Mouse (Mus musculus) bone marrow, adult 2 months (tissue): Measurements from ENCODE around the gene Caprin2. TPM values are rescaled to one million over a fixed set of nuclear protein-coding genes. Genes with fewer than 3 reads are reported as not detected.
A peak's percentile ranks its signal among the peaks of the same experiment; 100 is the strongest.
"Not testable (repeated sequence)": the region's sequence is repeated elsewhere in the genome, so short reads cannot be mapped to it uniquely, and the experiment has no call there.

Experiments used
- H3K27ac ChIP-seq: fragments of 200-500 bp; 2 replicates; pipeline ENCODE4 v1.5.1; 2012; ENCODE audit warnings: low read depth, mild to moderate bottlenecking, control low read depth, inconsistent platforms, low read length; ENCODE audit not compliant: control insufficient read depth, poor library complexity, insufficient read depth
- H3K4me1 ChIP-seq: fragments of 200-500 bp; 2 replicates; pipeline ENCODE4 v1.6.1; 2011; ENCODE audit warnings: low read length; ENCODE audit not compliant: control insufficient read depth, insufficient read depth
- H3K4me3 ChIP-seq: fragments of 200-500 bp; replicated peaks from 2 replicates; pipeline ENCODE3; 2011; ENCODE audit warnings: mild to moderate bottlenecking, low read depth, low read length, control low read depth; ENCODE audit not compliant: control insufficient read depth
- CTCF ChIP-seq: fragments of 200-500 bp; IDR thresholded peaks from 2 replicates; pipeline ENCODE4 v1.5.1; 2011; ENCODE audit warnings: low read length, control low read depth; ENCODE audit not compliant: control insufficient read depth, insufficient read depth
- POLR2A ChIP-seq: fragments of 200-500 bp; IDR thresholded peaks from 2 replicates; pipeline ENCODE4 v1.6.1; 2011; ENCODE audit warnings: low read depth, mild to moderate bottlenecking, control low read depth, low read length, borderline replicate concordance; ENCODE audit not compliant: control insufficient read depth
- WGBS: fragments of 180-500 bp; shearing (Covaris S2); methylation state at CpG from one replicate; pipeline ENCODE4 v1.1.7; 2018; 5-methylcytosine and 5-hydroxymethylcytosine counted together
- polyA plus RNA-seq: library from polyadenylated mRNA; stranded (reverse); fragments of >200 nt; gene quantifications from 2 replicates; pipeline ENCODE4 v1.2.4, GENCODE M21; 2011; ENCODE audit warnings: low replicate concordance; ENCODE audit not compliant: missing spikeins, insufficient read depth, insufficient read length

Gene Caprin2
- polyA plus RNA-seq, 1 experiment: 16.0 TPM

DNA sequence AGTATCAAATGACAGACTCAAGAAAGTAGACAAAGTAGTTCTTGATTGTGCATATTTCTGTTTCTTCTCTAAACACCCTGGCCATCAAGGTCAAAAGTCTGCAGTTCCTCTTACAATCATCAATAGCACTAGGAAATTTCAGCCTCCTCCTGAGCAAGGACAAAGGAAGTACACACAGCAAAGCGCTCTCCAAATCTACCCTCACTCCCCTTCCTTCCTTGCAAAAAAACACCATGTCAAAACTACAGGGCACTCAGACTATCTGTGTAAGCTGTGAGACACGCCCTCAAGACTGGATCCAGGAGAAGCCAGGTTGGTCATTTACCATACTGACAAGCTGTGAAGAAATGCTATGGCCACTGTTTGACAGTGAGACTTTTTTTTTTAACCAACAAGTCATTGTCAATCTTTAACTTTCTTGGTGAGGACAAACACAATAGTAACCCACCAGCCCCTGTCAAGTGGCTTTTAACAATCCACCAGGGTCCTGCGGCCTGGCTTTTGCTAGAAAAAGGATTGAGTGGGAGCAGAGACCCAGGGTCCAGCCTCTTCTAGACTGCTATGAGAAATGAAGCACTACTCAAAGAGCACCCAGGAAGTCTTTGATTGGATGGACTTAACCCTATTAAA is 39.0 kb upstream of the Caprin2 start:
- Histone ChIP-seq H3K4me1 (no peaks in the 10 kb centered on the region; the same call in 1 of the 2 replicates), H3K27ac (no peak overlapping the region), H3K4me3 (no peak overlapping the region)
- WGBS: 67% methylated on average over 3 of the region's 3 CpGs
- no peak for TF ChIP-seq CTCF
- TF ChIP-seq POLR2A: no peak

DNA sequence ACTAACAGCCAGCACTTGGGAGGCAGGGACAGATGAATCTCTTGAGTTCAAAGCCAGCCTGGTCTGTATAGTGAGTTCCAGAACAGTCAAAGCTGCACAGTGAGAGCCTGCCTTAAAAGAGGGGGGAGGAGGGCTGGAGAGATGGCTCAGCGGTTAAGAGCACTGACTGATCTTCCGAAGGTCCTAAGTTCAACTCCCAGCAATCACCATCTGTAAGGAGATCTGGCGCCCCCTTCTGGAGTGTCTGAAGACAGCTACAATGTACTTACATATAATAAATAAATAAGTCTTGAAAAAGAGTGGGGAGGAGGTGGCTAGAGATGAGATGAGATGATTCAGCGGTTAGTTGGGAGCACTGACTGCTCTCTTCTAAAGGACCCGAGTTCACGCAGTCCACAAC is 35.2 kb upstream of the Caprin2 start:
- WGBS: 82% methylated on average over 6 of the region's 6 CpGs
- H3K4me1 ChIP-seq: no peaks in the 10 kb centered on the region
- TF ChIP-seq POLR2A (no peak), CTCF (no peak)
- H3K27ac ChIP-seq: no peak overlapping the region
- H3K4me3 ChIP-seq: no peak overlapping the region

DNA sequence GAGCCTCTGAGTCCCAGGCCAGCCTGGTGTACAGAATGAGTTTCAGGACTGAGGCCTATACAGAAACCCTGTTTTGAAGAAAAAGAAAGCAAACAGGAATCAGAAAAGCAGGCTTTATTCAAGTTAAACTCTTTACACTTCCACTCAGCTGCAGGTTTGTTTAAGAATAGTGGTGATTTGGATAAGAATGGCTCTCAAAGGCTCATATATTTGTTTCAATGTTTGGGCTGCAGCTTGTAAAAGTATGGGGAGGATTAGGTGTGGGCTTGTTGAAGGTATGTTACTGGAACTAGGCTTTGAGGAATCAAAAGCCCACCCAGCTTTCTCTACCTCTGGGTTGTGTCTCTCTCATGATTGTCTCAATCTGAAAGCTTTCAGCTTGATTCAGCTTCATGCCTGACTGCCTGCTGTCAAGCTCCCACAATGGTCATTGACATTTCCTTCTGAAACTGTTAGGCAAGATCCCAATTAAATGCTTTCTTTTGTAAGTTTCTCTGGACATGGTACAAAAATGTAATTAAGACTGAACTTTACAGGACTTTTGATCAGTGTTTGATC is 22.9 kb upstream of the Caprin2 start:
- H3K4me3 ChIP-seq: no peak overlapping the region
- H3K4me1 ChIP-seq: no peaks in the 10 kb centered on the region
- no peak overlapping the region for H3K27ac ChIP-seq
- TF ChIP-seq POLR2A: no peak
- TF ChIP-seq CTCF: no peak

- Histone ChIP-seq H3K27ac (no peak overlapping the region), H3K4me1 (no peaks in the 10 kb centered on the region), H3K4me3 (no peak overlapping the region)
- 74% methylated on average over 1 of the region's 1 CpGs for WGBS
- TF ChIP-seq CTCF (no peak), POLR2A (no peak)
Observed at GRCm38 (mm10) chr6:148917672-148918071, 21.6 kb upstream of the Caprin2 start.

GRCm38 (mm10) chr6:148916817-148917216 is 20.8 kb upstream of the Caprin2 start:
- H3K27ac ChIP-seq: no peak overlapping the region
- 24% methylated on average over 3 of the region's 3 CpGs for WGBS
- H3K4me1 ChIP-seq: no peaks in the 10 kb centered on the region
- H3K4me3 ChIP-seq: no peak overlapping the region
- TF ChIP-seq POLR2A: no peak
- no peak for TF ChIP-seq CTCF

DNA sequence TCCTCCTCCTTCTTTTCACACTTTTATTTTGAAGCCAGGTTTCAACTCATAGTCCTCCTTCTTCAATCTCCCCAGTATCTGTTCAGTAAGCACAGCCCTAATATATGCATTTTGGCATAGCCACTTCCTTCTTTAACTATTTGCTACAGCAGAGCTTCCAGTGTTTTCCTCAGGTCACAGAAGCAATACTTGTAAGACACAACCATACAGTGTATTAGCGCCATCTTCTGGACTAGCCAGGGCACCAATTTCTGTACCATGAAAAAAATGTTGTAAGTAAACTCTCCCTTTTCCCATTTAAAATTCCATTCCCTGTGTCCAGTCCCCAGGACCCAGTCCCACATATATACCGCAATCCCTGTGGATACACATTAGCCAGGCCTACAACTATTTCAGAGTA is 17.9 kb upstream of the Caprin2 start:
- WGBS: 15% methylated on average over 2 of the region's 2 CpGs
- TF ChIP-seq CTCF (0 out of 2 replicates have a peak, but pooled peaks have one; percentile 9), POLR2A (no peak)
- H3K4me1 ChIP-seq: no peaks in the 10 kb centered on the region
- H3K4me3 ChIP-seq: no peak overlapping the region
- no peak overlapping the region for H3K27ac ChIP-seq

- not testable (repeated sequence) for H3K4me1 ChIP-seq, H3K27ac ChIP-seq, H3K4me3 ChIP-seq
- 56% methylated on average over 8 of the region's 8 CpGs for WGBS
Observed at GRCm38 (mm10) chr6:148911906-148912305, 15.9 kb upstream of the Caprin2 start.

DNA sequence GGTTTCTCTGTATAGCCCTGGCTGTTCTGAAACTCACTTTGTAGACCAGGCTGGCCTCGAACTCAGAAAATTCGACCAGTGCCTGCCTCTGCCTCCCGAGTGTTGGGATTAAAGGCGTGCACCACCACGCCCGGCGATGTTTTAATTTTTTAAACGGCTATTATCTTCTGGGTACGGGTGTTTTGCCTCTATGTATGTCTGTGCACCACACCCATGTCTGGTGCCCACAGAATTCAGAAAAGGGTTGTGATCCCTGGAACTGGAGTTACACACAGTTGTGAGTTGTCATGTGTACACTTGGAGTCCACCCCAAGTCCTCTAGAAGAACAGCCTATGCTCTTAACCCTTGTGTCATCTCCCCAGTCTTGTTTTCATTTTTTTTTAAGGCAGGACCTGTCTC is 10.9 kb upstream of the Caprin2 start:
- WGBS: 73% methylated on average over 9 of the region's 9 CpGs
- no peak for TF ChIP-seq POLR2A
- TF ChIP-seq CTCF: no peak
- Histone ChIP-seq H3K4me1 (no peaks in the 10 kb centered on the region; the same call in 1 of the 2 replicates), H3K4me3 (no peak overlapping the region), H3K27ac (no peak overlapping the region)

DNA sequence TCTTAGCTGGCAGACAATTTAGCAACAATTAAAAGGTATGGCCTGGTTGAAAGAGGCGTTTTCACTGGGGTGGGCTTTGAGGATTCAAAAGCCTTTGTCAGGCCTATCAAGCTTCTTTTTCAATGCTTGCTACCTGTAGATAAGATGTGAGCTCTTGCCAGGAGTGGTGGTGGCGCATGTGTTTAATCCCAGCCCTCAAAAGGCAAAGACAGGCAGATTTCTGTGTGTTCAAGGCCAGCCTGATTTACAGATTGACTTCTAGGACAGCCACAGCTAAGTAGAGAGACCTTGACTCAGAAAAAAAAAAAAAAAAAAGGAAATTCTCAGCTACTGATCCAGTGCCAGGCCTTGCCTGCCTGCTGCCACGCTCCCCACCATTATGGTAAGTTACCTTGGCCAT is 6.7 kb upstream of the Caprin2 start:
- TF ChIP-seq POLR2A: no peak
- no peaks in the 10 kb centered on the region for H3K4me1 ChIP-seq
- H3K4me3 ChIP-seq: no peak overlapping the region
- 78% methylated on average over 3 of the region's 3 CpGs for WGBS
- no peak overlapping the region for H3K27ac ChIP-seq

- H3K27ac ChIP-seq: peak overlapping the region; percentile 51
- TF ChIP-seq CTCF: no peak
- TF ChIP-seq POLR2A: no peak
- 59% methylated on average over 6 of the region's 6 CpGs for WGBS
Observed at GRCm38 (mm10) chr6:148896507-148896851, 442 bp upstream of the Caprin2 start.

More at GRCm38 (mm10) chr6:148896507-148896851, 442 bp upstream of the Caprin2 start:
- Histone ChIP-seq H3K4me3 (peak overlapping the region; percentile 79), H3K4me1 (no peaks in the 10 kb centered on the region; the same call in 1 of the 2 replicates)
